9 mouse cellular contexts compared by ENCODE assay signal in the genomic region with DNA sequence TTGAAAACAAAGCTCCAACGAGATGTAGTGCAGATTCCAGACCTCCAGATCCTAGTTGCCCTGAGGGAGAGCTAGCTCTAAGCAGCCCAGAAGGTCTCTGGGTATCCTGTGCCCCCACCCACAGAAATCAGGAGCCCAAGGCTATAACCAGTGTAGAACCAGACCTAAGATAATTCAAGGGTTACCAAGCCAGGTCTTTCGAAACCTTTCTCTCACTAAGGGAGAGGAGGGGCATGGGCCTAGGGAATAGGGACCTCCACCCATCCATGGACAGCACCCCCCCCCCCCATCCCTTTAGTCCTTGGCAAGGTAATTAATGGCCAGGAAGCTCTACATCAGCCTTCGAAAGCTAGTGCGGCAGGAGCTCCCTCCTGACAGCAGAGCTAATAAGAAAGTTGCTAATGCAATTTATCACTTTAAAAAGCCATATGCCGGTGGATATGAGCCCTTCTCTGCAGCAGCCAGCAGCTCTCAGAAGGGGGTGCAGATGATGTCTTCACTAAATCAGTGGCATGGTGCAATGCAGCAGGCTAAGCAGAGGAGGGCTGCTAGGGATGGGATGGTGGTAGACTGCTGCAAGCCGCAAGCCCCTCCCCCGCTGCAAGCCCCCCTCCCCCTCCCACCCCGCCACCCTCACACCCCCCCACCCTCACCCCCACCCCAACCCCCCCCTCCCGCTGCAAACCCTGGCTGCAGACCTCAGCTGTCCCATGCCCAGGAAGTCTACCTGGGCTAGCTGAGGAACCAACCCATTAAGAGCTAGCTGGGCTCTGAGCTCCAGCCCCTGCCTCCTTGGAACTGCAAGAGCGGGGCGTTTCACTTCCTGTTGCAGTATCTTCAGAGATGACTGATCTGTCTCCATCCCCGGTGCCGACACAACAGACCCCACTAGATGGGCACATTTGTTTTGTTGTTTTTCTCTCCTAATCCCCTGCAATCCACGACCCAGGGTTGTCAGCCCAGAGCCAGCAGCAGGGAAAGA. TPM values are rescaled to one million over a fixed set of nuclear protein-coding genes. Genes with fewer than 3 reads are reported as not detected.
DNase-seq lines count a peak whose midpoint lies in the region; ATAC-seq and TF ChIP-seq lines count a peak whose summit lies in the region.
"Had no signal": no experiment of that assay in that cellular context is flagged by ENCODE, and none has a peak within 500 bp of the region (broad histone marks: within the 10 kb centered on the region; RNA-seq: fewer than 3 reads in every experiment).

No protein-coding gene starts in this region.

- peaks cover 9% of the 10 kb centered on the region for H3K4me1 ChIP-seq in thymus, adult 2 months (replicated peaks; ENCODE audit: control insufficient read depth, insufficient read depth, low read length)

- TF ChIP-seq CTCF in gastrocnemius, adult 2 months (IDR thresholded peaks at IDR 0.05): no peak
- TF ChIP-seq CTCF in thymus, adult 2 months (IDR thresholded peaks at IDR 0.05; ENCODE audit: borderline replicate concordance, control insufficient read depth, extremely low read depth, insufficient read depth, low read length, poor library complexity): no peak

- no peaks in the 10 kb centered on the region for H3K36me3 ChIP-seq in thymus, adult 2 months (ENCODE audit: control insufficient read depth, insufficient read depth, low read length)
- H3K36me3 ChIP-seq: liver, embryonic 13.5 days had no signal

- no peak for TF ChIP-seq POLR2A in thymus, adult 2 months (IDR thresholded peaks at IDR 0.05; ENCODE audit: control insufficient read depth, extremely low read depth, insufficient read depth, low read length, poor library complexity)

- intact Hi-C loops in gastrocnemius, adult 2 months (cut with DNase I): no loop called here

- no peaks in the 10 kb centered on the region for H3K27me3 ChIP-seq in thymus, adult 2 months (ENCODE audit: control insufficient read depth, insufficient read depth, low read length)

- ATAC-seq in megakaryocyte progenitor cell, adult 5-6 weeks (replicated peaks; ENCODE audit: poor library complexity): peak; percentile 62
- no peak for ATAC-seq in monocyte, adult 5-6 weeks (replicated peaks; ENCODE audit: insufficient number of reproducible peaks, low FRiP score, low TSS enrichment, poor library complexity, severe bottlenecking)

- WGBS in thymus, adult 2 months: 35% methylated on average over 14 of the region's 14 CpGs

- H3K27ac ChIP-seq in gastrocnemius, adult 2 months: peak overlapping the region; percentile 63
- H3K27ac ChIP-seq in thymus, adult 2 months (ENCODE audit: control insufficient read depth, insufficient read depth, low read length): no peak overlapping the region
- H3K27ac ChIP-seq: liver, embryonic 13.5 days had no signal

- H3K4me3 ChIP-seq in gastrocnemius, adult 2 months: peak overlapping the region; percentile 37
- no peak overlapping the region for H3K4me3 ChIP-seq in thymus, adult 2 months (ENCODE audit: control insufficient read depth, insufficient read depth, low read length)
- H3K4me3 ChIP-seq: liver, embryonic 13.5 days had no signal

- DNase-seq in gastrocnemius, adult 2 months: no peak
- DNase-seq in gastrocnemius, postnatal 25 days: no peak
- DNase-seq in thymus, adult 2 months: peak; percentile 15
- DNase-seq in thymus, adult 18-20 months: no peak
- no peak for DNase-seq in T-cell, adult 2 months (ENCODE audit: low spot score)
- DNase-seq in cerebellum, adult 8-10 months: no peak
- DNase-seq: liver, embryonic 13.5 days had no signal

RNA-seq across cellular contexts. Expression of a gene that starts 55.9 kb away (rescaled TPM):
- 100 to 1,000 TPM; 181 to 192 TPM for total RNA-seq in gastrocnemius, adult 2 months (2021)
- total RNA-seq in gastrocnemius, postnatal 25 days (2021): 100 to 1,000 TPM; 161 to 162 TPM
- 57.1 and 57.3 TPM in 2 replicates for polyA plus RNA-seq in thymus, adult 2 months (2012; rRNA removed)
- 664 and 692 TPM in 2 replicates for total RNA-seq in megakaryocyte progenitor cell, adult 5-6 weeks (2015)
- total RNA-seq in megakaryocyte progenitor cell, adult 5-6 weeks (2017): 1,536 and 1,800 TPM in 2 replicates
- total RNA-seq in monocyte, adult 5-6 weeks (2017): 1,504 to 2,308 TPM (median 2,140 TPM) in 3 replicates
